Mouse (Mus musculus): ENCODE results near the gene Calhm6.

The Calhm6 gene

DNA sequence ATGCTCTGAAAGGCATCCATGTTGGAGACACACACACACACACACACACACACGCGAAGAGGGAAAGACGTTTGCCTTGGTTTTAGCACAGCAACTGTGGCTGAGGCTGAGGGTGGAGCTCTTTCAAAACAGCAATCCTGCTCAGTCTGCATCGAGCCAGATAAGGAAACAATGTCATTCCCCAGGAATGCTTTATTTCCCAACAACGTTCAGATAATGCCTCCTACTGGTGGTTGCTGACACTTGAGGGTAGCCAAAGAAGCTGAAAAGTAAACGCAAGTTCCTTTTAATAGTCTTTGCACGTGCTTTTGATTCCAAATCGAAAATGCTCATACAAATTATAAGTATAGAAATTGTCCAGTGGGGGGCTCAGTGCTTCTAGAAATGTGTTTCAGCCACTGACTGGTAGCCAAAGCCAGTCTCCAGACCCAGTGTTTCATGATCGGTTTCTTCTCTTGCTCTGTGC, 31.3 kb downstream of the Calhm6 start, which contains the start of gene Calhm5:
Calhm5 (minus strand) TSS at position 102 of the 466 bp plus-strand sequence.
- DNase-seq (ENCODE audit: low spot score), result peak; percentile 63

DNA sequence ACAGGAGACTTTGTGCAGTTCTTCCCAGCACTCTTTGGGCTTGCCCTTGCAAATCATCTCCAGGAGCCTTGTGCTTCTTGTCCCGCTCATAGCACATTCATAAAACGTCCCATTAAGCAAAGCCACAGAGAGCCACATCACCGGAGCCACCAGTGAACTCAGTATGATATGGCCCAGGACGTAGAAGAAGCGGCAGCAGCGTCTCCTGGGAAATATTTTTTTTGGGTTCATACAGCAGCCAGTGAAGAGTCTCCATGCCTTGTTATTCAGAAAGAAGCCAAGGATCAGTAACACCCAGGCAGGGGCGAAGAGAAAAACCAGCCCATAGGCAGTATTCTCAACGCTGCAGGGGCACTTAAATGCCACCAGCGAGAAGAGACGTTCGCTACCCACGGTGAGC, 31.8 kb downstream of the Calhm6 start:
- no peak for DNase-seq (ENCODE audit: low spot score)

DNA sequence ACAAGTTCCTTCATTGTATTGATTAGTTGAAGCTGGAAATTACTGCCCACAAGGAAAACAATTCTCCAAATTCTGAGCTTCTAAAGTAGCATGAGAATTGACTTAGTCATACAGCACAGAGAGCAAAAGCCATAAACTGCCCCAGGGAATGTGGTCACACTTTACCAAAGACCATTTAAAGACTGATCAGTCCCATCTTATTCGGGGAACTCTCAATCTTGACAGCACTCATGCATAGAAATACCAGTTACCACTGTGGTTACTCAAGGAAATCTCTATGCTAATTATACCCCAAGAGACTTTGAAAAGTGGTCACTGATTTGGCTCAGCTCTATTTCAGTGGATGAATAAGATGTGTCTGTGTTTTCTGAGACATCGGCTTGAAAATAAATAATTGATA, 32.6 kb downstream of the Calhm6 start:
- DNase-seq (ENCODE audit: low spot score), result no peak

DNA sequence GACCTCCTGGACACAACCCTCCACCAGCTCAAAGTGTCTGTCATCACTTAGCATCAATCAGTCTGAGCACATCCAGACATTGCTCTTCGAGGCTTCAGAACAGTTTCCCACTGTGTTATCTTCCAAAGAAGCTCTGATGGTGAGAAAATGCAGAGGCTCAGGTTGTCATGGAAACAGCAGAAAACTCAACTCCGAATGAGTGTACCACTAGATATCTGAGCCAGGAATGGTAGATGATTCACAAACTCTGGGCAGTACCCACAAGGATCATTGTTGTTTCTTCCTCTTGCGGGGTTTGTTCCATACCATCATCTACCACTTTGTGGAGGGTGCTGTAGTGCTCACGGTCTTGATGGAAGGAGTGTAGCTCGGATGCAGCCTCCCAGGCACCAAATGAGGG, 35.9 kb downstream of the Calhm6 start:
- DNase-seq (ENCODE audit: low spot score), result peak; percentile 8

DNA sequence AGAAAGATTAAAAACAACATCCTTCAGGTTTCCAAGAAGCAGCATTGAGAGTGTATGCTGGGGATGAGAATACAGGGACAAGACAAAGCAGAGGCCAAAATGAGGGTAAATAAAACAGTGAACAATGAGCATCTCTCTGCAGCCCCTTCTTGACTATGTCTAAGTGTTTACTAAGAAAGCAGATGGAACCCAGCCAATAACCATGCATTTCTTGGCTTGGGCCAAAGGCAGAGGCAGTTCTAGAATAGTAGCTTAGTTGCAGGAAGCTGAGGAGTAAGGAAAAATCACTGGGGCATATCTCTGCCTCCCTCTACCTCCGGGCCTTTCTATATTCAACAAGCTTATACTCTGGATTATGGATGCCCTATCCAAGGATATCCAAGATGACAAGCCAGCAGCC, 37.3 kb downstream of the Calhm6 start:
- DNase-seq (ENCODE audit: low spot score), result no peak

DNA sequence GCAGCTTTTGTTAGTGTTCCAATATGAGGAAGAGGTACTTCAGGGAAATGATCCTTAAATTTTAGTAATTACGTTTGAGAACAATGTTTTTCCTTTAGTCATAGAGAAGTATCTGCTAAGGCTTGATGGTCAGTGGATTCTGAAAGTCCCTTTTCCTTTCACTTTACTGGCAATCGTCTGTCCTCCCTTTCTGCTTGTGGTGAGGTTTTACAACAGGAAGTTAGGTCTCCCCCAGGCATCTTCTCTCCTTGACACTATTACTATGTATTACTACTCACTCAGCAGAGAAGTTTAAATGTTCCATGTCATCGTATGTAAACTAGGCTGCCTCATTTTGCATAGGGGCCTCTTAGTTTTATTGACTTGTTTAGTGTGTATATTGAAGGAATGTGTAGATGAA, 38.3 kb downstream of the Calhm6 start:
- DNase-seq (ENCODE audit: low spot score), result no peak

DNA sequence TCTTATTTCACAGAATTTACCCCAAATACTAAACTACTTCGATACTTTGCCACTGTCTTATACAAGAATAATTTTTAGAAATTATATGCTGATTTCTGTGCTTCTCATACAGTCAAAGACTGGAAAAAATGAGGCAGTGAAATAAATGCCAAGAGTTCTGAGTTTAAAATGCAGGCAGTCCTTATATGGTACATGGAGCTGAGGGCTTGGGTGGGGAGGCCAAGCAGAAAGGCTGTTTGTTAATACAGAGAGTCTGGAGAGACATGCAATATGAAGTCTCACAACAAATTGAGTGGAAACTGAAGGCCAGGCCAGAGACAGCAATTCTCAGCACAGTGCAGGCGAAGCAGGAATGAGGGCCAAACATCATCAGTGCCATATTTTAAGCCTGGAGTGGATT, 39.3 kb downstream of the Calhm6 start:
- no peak for DNase-seq (ENCODE audit: low spot score)

DNA sequence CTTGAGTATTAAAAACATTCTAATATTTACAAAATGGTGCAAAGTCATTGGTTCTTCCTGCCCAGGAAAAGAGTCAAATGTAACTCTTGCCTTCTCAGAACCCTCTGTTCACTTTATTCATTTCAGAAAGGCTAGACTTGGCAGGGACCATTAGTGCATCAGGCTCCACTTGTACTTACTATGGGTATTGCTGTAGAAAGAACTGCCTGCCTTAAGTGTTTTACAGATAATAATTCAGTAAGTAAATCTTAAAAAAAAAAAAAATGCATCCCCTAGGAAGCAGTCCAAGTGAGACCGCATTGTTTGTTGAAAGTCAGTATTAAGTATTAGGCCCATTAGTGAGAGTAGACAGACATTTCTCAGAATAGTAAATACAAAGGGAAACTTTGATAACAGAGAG, 41.3 kb downstream of the Calhm6 start:
- no peak for DNase-seq (ENCODE audit: low spot score)
